ENCODE assay signal across 8 mouse cellular contexts in the genomic region with DNA sequence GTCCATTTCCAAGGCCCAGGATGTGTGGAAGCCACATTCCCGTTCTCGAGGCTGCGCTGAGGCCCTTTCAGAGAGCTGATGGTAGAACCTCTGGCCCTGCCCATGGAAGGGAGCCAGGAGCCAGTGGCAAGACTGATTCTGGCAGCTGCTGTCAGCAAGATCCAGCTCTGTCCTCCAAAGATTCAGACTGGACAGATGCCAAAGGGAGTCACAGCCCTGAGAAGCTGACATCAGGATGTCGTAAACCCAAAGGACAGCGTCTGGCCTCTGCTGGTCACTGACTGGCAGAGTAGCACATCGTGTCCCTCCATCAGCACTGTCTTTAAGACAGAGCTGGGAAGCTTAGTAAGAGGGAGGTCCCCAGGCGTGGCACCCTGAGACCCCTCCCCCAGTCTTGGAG. TPM values are rescaled to one million over a fixed set of nuclear protein-coding genes. Genes with fewer than 3 reads are reported as not detected.
DNase-seq lines count a peak whose midpoint lies in the region; ATAC-seq lines count a peak whose summit lies in the region.

No protein-coding gene starts in this region.

- H3K4me2 ChIP-seq in heart, embryonic 11.5 days = no peak overlapping the region
- H3K4me2 ChIP-seq in kidney, embryonic 15.5 days = no peak overlapping the region

- peaks cover 39% of the 10 kb centered on the region for H3K4me1 ChIP-seq in heart, embryonic 11.5 days (ENCODE audit: control insufficient read depth, insufficient read depth, low read length)
- H3K4me1 ChIP-seq in kidney, embryonic 15.5 days = peaks cover 75% of the 10 kb centered on the region

- no peaks in the 10 kb centered on the region for H3K36me3 ChIP-seq in heart, embryonic 11.5 days (ENCODE audit: control insufficient read depth, insufficient read depth, low read length)
- no peaks in the 10 kb centered on the region for H3K36me3 ChIP-seq in kidney, embryonic 15.5 days

- no peak overlapping the region for H3K4me3 ChIP-seq in heart, embryonic 11.5 days (ENCODE audit: low read depth, low read length)
- no peak overlapping the region for H3K4me3 ChIP-seq in kidney, embryonic 15.5 days (replicated peaks)

- no peak overlapping the region for H3K9ac ChIP-seq in heart, embryonic 11.5 days (ENCODE audit: low read depth, low read length)
- H3K9ac ChIP-seq in kidney, embryonic 15.5 days = no peak overlapping the region

- WGBS in heart, embryonic 11.5 days (ENCODE audit: insufficient replicate concordance) = 53% methylated on average over 7 of the region's 7 CpGs
- 54% methylated on average over 7 of the region's 7 CpGs for WGBS in kidney, embryonic 15.5 days

- peaks cover 8% of the 10 kb centered on the region for H3K27me3 ChIP-seq in heart, embryonic 11.5 days (ENCODE audit: control insufficient read depth, insufficient read depth, low read length)
- H3K27me3 ChIP-seq in kidney, embryonic 15.5 days = peaks cover 26% of the 10 kb centered on the region

- peak; percentile 96 for DNase-seq in heart, adult 11 months
- peak; percentile 80 for DNase-seq in gastrocnemius, adult 18-20 months (ENCODE audit: low spot score)
- peak; percentile 74 to 88 for DNase-seq in lung, postnatal 4 days
- DNase-seq in layer of hippocampus, postnatal 25 days (ENCODE audit: extremely low spot score in 1 of 2, low spot score in 1 of 2) = no peak
- no peak for DNase-seq in left cerebral cortex, adult 18-20 months (ENCODE audit: low spot score in 2 of 2)

- ATAC-seq in heart, embryonic 11.5 days (replicated peaks; ENCODE audit: insufficient number of reproducible peaks, low FRiP score, low TSS enrichment) = no peak
- no peak for ATAC-seq in kidney, embryonic 15.5 days (replicated peaks; ENCODE audit: low FRiP score)
- no peak for ATAC-seq in inflammation-experienced regulatory T-cells, adult 6 months

- no peak overlapping the region for H3K27ac ChIP-seq in heart, embryonic 11.5 days (ENCODE audit: low read depth, low read length)
- H3K27ac ChIP-seq in kidney, embryonic 15.5 days = peak overlapping the region; percentile 55

- no peaks in the 10 kb centered on the region for H3K9me3 ChIP-seq in heart, embryonic 11.5 days (replicated peaks; ENCODE audit: control insufficient read depth, low read length)
- H3K9me3 ChIP-seq in kidney, embryonic 15.5 days (replicated peaks) = no peaks in the 10 kb centered on the region

RNA-seq across cellular contexts. Expression of a gene that starts 2.9 kb away (rescaled TPM):
- polyA plus RNA-seq in heart, embryonic 11.5 days (2014; fragmentation: Nextera tagmentation; extraction: Ambion mirVana) = 24.0 and 27.5 TPM in 2 replicates
- total RNA-seq in gastrocnemius, adult 18-20 months (2021) = 10 to 100 TPM in 1 of 2 experiments, 1 to 10 TPM in 1; 9.6 to 10.6 TPM
- polyA plus RNA-seq in kidney, embryonic 15.5 days (2015; fragmentation: Nextera tagmentation; extraction: Ambion mirVana) = 40.6 and 46.7 TPM in 2 replicates
- 10 to 100 TPM in 1 of 2 experiments, 1 to 10 TPM in 1; 5.7 to 10.2 TPM for total RNA-seq in layer of hippocampus, postnatal 25 days (2021)
- polyA plus RNA-seq in inflammation-experienced regulatory T-cells, adult 6 months (2017; shearing (Covaris generic)) = under 1 TPM in 2 of 3 experiments, not detected in 1; 0.33 to 0.40 TPM
- 10 to 100 TPM in 1 of 2 experiments, 1 to 10 TPM in 1; 8.2 to 11.2 TPM for total RNA-seq in left cerebral cortex, adult 18-20 months (2021)

RNA-seq across cellular contexts. Expression of a gene that starts 28.6 kb away (rescaled TPM):
- polyA plus RNA-seq in heart, embryonic 11.5 days (2014; fragmentation: Nextera tagmentation; extraction: Ambion mirVana) = 347 and 390 TPM in 2 replicates
- 100 to 1,000 TPM; 355 to 460 TPM for total RNA-seq in gastrocnemius, adult 18-20 months (2021)
- 637 and 713 TPM in 2 replicates for polyA plus RNA-seq in kidney, embryonic 15.5 days (2015; fragmentation: Nextera tagmentation; extraction: Ambion mirVana)
- total RNA-seq in layer of hippocampus, postnatal 25 days (2021) = 100 to 1,000 TPM; 617 to 738 TPM
- 1,000 to 10,000 TPM; 1,053 to 1,596 (median 1,304) TPM for polyA plus RNA-seq in inflammation-experienced regulatory T-cells, adult 6 months (2017; shearing (Covaris generic))
- 100 to 1,000 TPM; 728 to 804 TPM for total RNA-seq in left cerebral cortex, adult 18-20 months (2021)

RNA-seq across cellular contexts. Expression of a gene that starts 44.7 kb away (rescaled TPM):
- 11.8 TPM in 2 replicates for polyA plus RNA-seq in heart, embryonic 11.5 days (2014; fragmentation: Nextera tagmentation; extraction: Ambion mirVana)
- total RNA-seq in gastrocnemius, adult 18-20 months (2021) = 1 to 10 TPM; 8.2 to 9.1 TPM
- 11.8 and 12.3 TPM in 2 replicates for polyA plus RNA-seq in kidney, embryonic 15.5 days (2015; fragmentation: Nextera tagmentation; extraction: Ambion mirVana)
- total RNA-seq in layer of hippocampus, postnatal 25 days (2021) = 10 to 100 TPM; 32.3 to 38.2 TPM
- polyA plus RNA-seq in inflammation-experienced regulatory T-cells, adult 6 months (2017; shearing (Covaris generic)) = 1 to 10 TPM; 6.7 to 8.0 (median 7.7) TPM
- 10 to 100 TPM; 30.5 to 33.7 TPM for total RNA-seq in left cerebral cortex, adult 18-20 months (2021)

RNA-seq across cellular contexts. Expression of a gene that starts 57.3 kb away (rescaled TPM):
- 121 and 126 TPM in 2 replicates for polyA plus RNA-seq in heart, embryonic 11.5 days (2014; fragmentation: Nextera tagmentation; extraction: Ambion mirVana)
- total RNA-seq in gastrocnemius, adult 18-20 months (2021) = 100 to 1,000 TPM; 114 to 119 TPM
- 193 and 207 TPM in 2 replicates for polyA plus RNA-seq in kidney, embryonic 15.5 days (2015; fragmentation: Nextera tagmentation; extraction: Ambion mirVana)
- 100 to 1,000 TPM; 104 to 108 TPM for total RNA-seq in layer of hippocampus, postnatal 25 days (2021)
- polyA plus RNA-seq in inflammation-experienced regulatory T-cells, adult 6 months (2017; shearing (Covaris generic)) = 100 to 1,000 TPM in 1 of 3 experiments, 10 to 100 TPM in 2; 85.6 to 103 (median 86.1) TPM
- 100 to 1,000 TPM; 106 to 111 TPM for total RNA-seq in left cerebral cortex, adult 18-20 months (2021)

Comparison
In these comparisons a context has a peak if more than half of its experiments do, and no peak if none do; other contexts are left out.
1. DNase-seq: peak in heart, adult 11 months (single experiment), gastrocnemius, adult 18-20 months (single experiment) and lung, postnatal 4 days (2 of 2); none in layer of hippocampus, postnatal 25 days (0 of 2) and left cerebral cortex, adult 18-20 months (0 of 2).